Mouse (Mus musculus) CH12.LX (cell line): ENCODE measurements around the gene Prkci. TPM values are rescaled to one million over a fixed set of nuclear protein-coding genes. Genes with fewer than 3 reads are reported as not detected.
A peak's percentile ranks its signal among the peaks of the same experiment; 100 is the strongest.

Source experiments
- DNase-seq: peaks from one replicate; pipeline ENCODE4 v3.0.0-alpha.2; 2013; ENCODE audit errors: extremely low read depth
- H3K27ac ChIP-seq: 2 replicates; pipeline ENCODE4 v1.5.1; 2012; ENCODE audit warnings: low read depth, mild to moderate bottlenecking, control low read depth, moderate library complexity; ENCODE audit not compliant: insufficient read depth
- H3K27me3 ChIP-seq: replicated peaks from 2 replicates; pipeline ENCODE3; 2012; ENCODE audit warnings: inconsistent platforms
- H3K36me3 ChIP-seq, 2 experiments: replicated peaks in 1 of 2; 2 replicates each; pipeline versions ENCODE3 to v1.6.1; 2012; ENCODE audit warnings: inconsistent platforms in 1 of 2, low read length in 1 of 2, mild to moderate bottlenecking in 1 of 2, mixed read lengths in 1 of 2, moderate library complexity in 1 of 2; ENCODE audit not compliant: control insufficient read depth in 1 of 2, insufficient read depth in 1 of 2
- H3K4me1 ChIP-seq, 2 experiments: 2 replicates each; pipeline ENCODE4 v1.6.1; 2012; ENCODE audit warnings: inconsistent platforms in 1 of 2, moderate library complexity in 1 of 2; ENCODE audit not compliant: insufficient read depth in 2 of 2, control insufficient read depth in 1 of 2
- H3K4me2 ChIP-seq: 2 replicates; pipeline ENCODE4 v1.6.1; 2012; ENCODE audit warnings: low read depth, mild to moderate bottlenecking, control low read depth; ENCODE audit not compliant: poor library complexity, insufficient read depth, severe bottlenecking
- H3K4me3 ChIP-seq, 3 experiments: fragments of 150-350 bp in 1 of 3; sonication (generic) in 1 of 3; replicated peaks in 1 of 3; 2 replicates each; pipeline versions ENCODE3 to v1.5.1; 2011 to 2012; ENCODE audit warnings: low read depth in 2 of 3, low read length in 2 of 3, mild to moderate bottlenecking in 2 of 3, moderate library complexity in 2 of 3, control low read depth in 1 of 3, improper control_type of control experiment in 1 of 3, inconsistent platforms in 1 of 3, mixed read lengths in 1 of 3; ENCODE audit not compliant: poor library complexity in 1 of 3
- H3K79me2 ChIP-seq: replicated peaks from 2 replicates; pipeline ENCODE4 v1.6.1; 2012; ENCODE audit warnings: mild to moderate bottlenecking, moderate library complexity; ENCODE audit not compliant: control insufficient read depth, poor library complexity, insufficient read depth, severe bottlenecking; ENCODE audit errors: extremely low read depth
- H3K9ac ChIP-seq: 2 replicates; pipeline ENCODE4 v1.6.1; 2012; ENCODE audit warnings: low read depth, mild to moderate bottlenecking, control low read depth, moderate library complexity; ENCODE audit not compliant: insufficient read depth
- H3K9me3 ChIP-seq: replicated peaks from 2 replicates; pipeline ENCODE3; 2012; ENCODE audit warnings: low read length, inconsistent platforms, mixed read lengths
- BHLHE40 ChIP-seq: IDR thresholded peaks from 2 replicates; pipeline ENCODE4 v1.6.1; 2011; ENCODE audit warnings: mild to moderate bottlenecking, low read depth, low read length, improper control_type of control experiment
- CHD1 ChIP-seq: IDR thresholded peaks from 2 replicates; pipeline ENCODE4 v1.6.1; 2012; ENCODE audit warnings: low read depth, low read length, improper control_type of control experiment, inconsistent platforms
- CTCF ChIP-seq, 2 experiments: IDR thresholded peaks in 1 of 2; conservative IDR thresholded peaks in 1 of 2; 2 replicates each; pipeline ENCODE4 v1.5.1; 2011 to 2012; ENCODE audit warnings: low read depth in 2 of 2, low read length in 2 of 2, improper control_type of control experiment in 1 of 2, inconsistent platforms in 1 of 2, mild to moderate bottlenecking in 1 of 2, moderate library complexity in 1 of 2
- EP300 ChIP-seq: IDR thresholded peaks from 2 replicates; pipeline ENCODE4 v1.6.1; 2011; ENCODE audit warnings: low read length, improper control_type of control experiment
- ETS1 ChIP-seq: conservative IDR thresholded peaks from 2 replicates; pipeline ENCODE4 v1.6.1; 2012; ENCODE audit warnings: low read depth, mild to moderate bottlenecking, inconsistent platforms, low read length, improper control_type of control experiment, moderate library complexity
- HCFC1 ChIP-seq: IDR thresholded peaks from 2 replicates; pipeline ENCODE4 v1.6.1; 2012; ENCODE audit warnings: low read depth, mild to moderate bottlenecking, inconsistent platforms, low read length, improper control_type of control experiment
- KAT2A ChIP-seq: IDR thresholded peaks from 2 replicates; pipeline ENCODE4 v1.6.1; 2012; ENCODE audit warnings: low read length, improper control_type of control experiment, inconsistent platforms; ENCODE audit not compliant: insufficient replicate concordance
- MAX ChIP-seq: IDR thresholded peaks from 2 replicates; pipeline ENCODE4 v1.6.1; 2011; ENCODE audit warnings: low read length, improper control_type of control experiment
- MAZ ChIP-seq: IDR thresholded peaks from 2 replicates; pipeline ENCODE4 v1.6.1; 2012; ENCODE audit warnings: low read depth, mild to moderate bottlenecking, inconsistent platforms, low read length, improper control_type of control experiment, moderate library complexity
- MEF2A ChIP-seq: IDR thresholded peaks from 2 replicates; pipeline ENCODE4 v1.6.1; 2014; ENCODE audit warnings: low read depth, mild to moderate bottlenecking, inconsistent platforms, low read length, improper control_type of control experiment, borderline replicate concordance
- MXI1 ChIP-seq: IDR thresholded peaks from 2 replicates; pipeline ENCODE4 v1.6.1; 2011; ENCODE audit warnings: mild to moderate bottlenecking, low read depth, low read length, improper control_type of control experiment
- MYC ChIP-seq: IDR thresholded peaks from 2 replicates; pipeline ENCODE4 v1.6.1; 2011; ENCODE audit warnings: low read depth, mild to moderate bottlenecking, improper control_type of control experiment, low read length
- NELFE ChIP-seq: IDR thresholded peaks from 2 replicates; pipeline ENCODE4 v1.6.1; 2011; ENCODE audit warnings: low read depth, low read length, improper control_type of control experiment
- NRF1 ChIP-seq: IDR thresholded peaks from 2 replicates; pipeline ENCODE4 v1.6.1; 2014; ENCODE audit warnings: low read depth, mild to moderate bottlenecking, inconsistent platforms, low read length, improper control_type of control experiment, moderate library complexity
- POLR2A ChIP-seq: IDR thresholded peaks from 2 replicates; pipeline ENCODE4 v1.6.1; 2011; ENCODE audit warnings: low read depth, mild to moderate bottlenecking, improper control_type of control experiment, low read length
- POLR2AphosphoS2 ChIP-seq: IDR thresholded peaks from 2 replicates; pipeline ENCODE4 v1.6.1; 2011; ENCODE audit warnings: low read depth, low read length, improper control_type of control experiment
- RAD21 ChIP-seq: IDR thresholded peaks from 2 replicates; pipeline ENCODE4 v1.6.1; 2011; ENCODE audit warnings: low read depth, mild to moderate bottlenecking, low read length, improper control_type of control experiment, moderate library complexity
- SIN3A ChIP-seq: IDR thresholded peaks from 2 replicates; pipeline ENCODE4 v1.6.1; 2012; ENCODE audit warnings: low read length, improper control_type of control experiment, inconsistent platforms
- SMC3 ChIP-seq: IDR thresholded peaks from 2 replicates; pipeline ENCODE4 v1.6.1; 2011; ENCODE audit warnings: low read depth, low read length, improper control_type of control experiment
- TBP ChIP-seq: conservative IDR thresholded peaks from 2 replicates; pipeline ENCODE4 v1.6.1; 2011; ENCODE audit warnings: low read depth, low read length, improper control_type of control experiment
- TCF12 ChIP-seq: IDR thresholded peaks from 2 replicates; pipeline ENCODE4 v1.6.1; 2014; ENCODE audit warnings: low read depth, mild to moderate bottlenecking, inconsistent platforms, low read length, improper control_type of control experiment
- UBTF ChIP-seq: IDR thresholded peaks from 2 replicates; pipeline ENCODE4 v1.6.1; 2012; ENCODE audit warnings: low read depth, mild to moderate bottlenecking, inconsistent platforms, low read length, improper control_type of control experiment, moderate library complexity
- ZC3H11A ChIP-seq: IDR thresholded peaks from 2 replicates; pipeline ENCODE4 v1.6.1; 2012; ENCODE audit warnings: low read depth, mild to moderate bottlenecking, inconsistent platforms, low read length, improper control_type of control experiment
- ZMIZ1 ChIP-seq: IDR thresholded peaks from 2 replicates; pipeline ENCODE4 v1.6.1; 2012; ENCODE audit warnings: low read depth, mild to moderate bottlenecking, inconsistent platforms, low read length, improper control_type of control experiment
- ZNF384 ChIP-seq: IDR thresholded peaks from 2 replicates; pipeline ENCODE4 v1.6.1; 2012; ENCODE audit warnings: low read depth, low read length, improper control_type of control experiment, inconsistent platforms
- dilution Hi-C: fragments of 300-500 bp; cut with MboI; formaldehyde crosslinking; loops from 2 replicates; pipeline ENCODE4 v1.14.3; 2020; ENCODE audit warnings: low sequenced_read_pairs; ENCODE audit not compliant: extremely low pct_unique_long_range_greater_than_20kb, extremely low pct_ligation_motif_present
- in situ Hi-C: fragments of 300-500 bp; cut with MboI; formaldehyde crosslinking; loops from 3 replicates; pipeline ENCODE4 v1.14.3; 2019; ENCODE audit warnings: low sequenced_read_pairs, low pct_ligation_motif_present, low pct_unique_long_range_greater_than_20kb, mixed read lengths
- polyA plus RNA-seq: library from polyadenylated mRNA; unstranded; fragments of >175 nt; gene quantifications from 2 replicates; pipeline ENCODE4 v1.2.1, GENCODE M21; 2012; ENCODE audit warnings: low read depth; ENCODE audit not compliant: insufficient read length
- total RNA-seq, 2 experiments: library from RNA; depleted of rRNA; stranded (reverse); fragments of 300-350 nt in 1 of 2; fragments of >200 nt in 1 of 2; gene quantifications; 2 replicates each; pipeline ENCODE4 v1.2.3; 2012 to 2014

The Prkci gene
- total and polyA plus RNA-seq, 3 experiments = 14.8 to 17.1 (median 16.7) TPM

- TF ChIP-seq NRF1 = peak; percentile 75
- no peak; the same call in none of the 2 replicates for TF ChIP-seq POLR2A
- peak; percentile 55; the same call in 1 of the 2 replicates for TF ChIP-seq MEF2A
- TF ChIP-seq TCF12 = peak; percentile 40; the same call in 1 of the 2 replicates
- no peak for TF ChIP-seq KAT2A
- no peak for TF ChIP-seq ZC3H11A
- TF ChIP-seq ZMIZ1 = peak; percentile 59; the same call in 1 of the 2 replicates
- TF ChIP-seq RAD21 = no peak; the same call in 1 of the 2 replicates
- no peak for TF ChIP-seq MAX
- TF ChIP-seq MYC = 0 out of 2 replicates have a peak, but pooled peaks have one; percentile 23
- peak; percentile 42; the same call in 1 of the 2 replicates for TF ChIP-seq UBTF
- TF ChIP-seq CTCF (conservative IDR thresholded peaks at IDR 0.05 in 1 of 2, IDR thresholded peaks at IDR 0.05 in 1 of 2; ENCODE audit: low read depth in 2 of 2, low read length in 2 of 2) = 0 out of 4 replicates have a peak, but pooled peaks of 1 of the 2 experiments have one; percentile 15
- peak; percentile 9; the same call in 1 of the 2 replicates for TF ChIP-seq HCFC1
- 0 out of 2 replicates have a peak, but pooled peaks have one; percentile 63 for TF ChIP-seq MXI1
- peak; percentile 82 for TF ChIP-seq BHLHE40
These were observed 100.1 kb downstream of the Prkci start (continued) for GRCm38 (mm10) chr3:31095491-31096154.

DNA sequence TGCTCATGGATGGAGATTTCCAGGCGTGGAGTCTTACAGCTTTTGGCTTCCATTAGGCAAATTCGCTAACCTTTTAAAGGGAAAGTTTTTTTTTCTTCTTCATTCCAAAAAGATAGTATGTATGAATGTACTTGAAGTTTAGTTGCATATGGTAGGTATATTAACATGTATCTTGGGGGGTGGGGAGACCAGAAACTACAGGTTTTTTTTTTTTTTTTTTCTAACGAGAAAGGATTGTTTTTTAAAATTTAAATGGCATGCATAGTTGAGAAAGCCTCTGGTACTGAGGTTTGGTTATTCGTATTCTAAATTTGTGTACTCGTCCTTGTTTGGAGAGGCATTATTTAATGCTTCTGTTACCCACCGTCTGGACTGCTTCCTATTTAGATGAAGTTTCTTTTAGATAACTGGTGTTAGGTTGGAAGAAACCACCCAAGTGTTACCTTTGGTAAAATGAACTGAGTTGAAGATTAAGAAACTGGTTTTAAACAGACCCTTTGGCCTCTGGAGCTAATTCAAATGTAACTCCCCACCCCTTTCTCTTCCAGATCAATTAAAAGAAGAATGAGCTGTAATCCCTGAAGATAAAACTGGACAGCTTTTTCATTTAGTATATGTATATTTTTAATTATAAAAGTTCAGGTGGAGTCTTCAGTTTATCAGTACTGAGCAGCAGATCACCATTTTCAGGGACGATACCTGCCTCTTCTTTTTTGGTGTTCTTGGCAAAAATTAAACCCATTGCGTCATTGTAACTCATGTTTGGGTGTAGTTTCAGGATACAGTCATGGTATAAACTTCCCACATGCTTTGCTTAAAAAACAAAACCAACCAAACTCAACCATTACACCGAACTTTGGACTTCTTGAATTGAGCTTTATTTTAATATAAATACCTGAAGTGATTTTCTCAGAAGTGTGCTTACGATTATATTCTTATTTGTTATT, 100.9 kb downstream of the Prkci start:
- in situ Hi-C loops (no loop called here), dilution Hi-C loops (no loop called here)
- Histone ChIP-seq H3K4me3 (peak overlapping the region; percentile 60 to 94 (median 83)), H3K27ac (peak overlapping the region; percentile 85; the same call in 1 of the 2 replicates), H3K79me2 (peaks cover 25% of the 10 kb centered on the region)
- TF ChIP-seq EP300 (no peak), MEF2A (no peak), TBP (0 out of 2 replicates have a peak, but pooled peaks have one; percentile 2), UBTF (no peak; the same call in 1 of the 2 replicates), POLR2A (no peak), CTCF (conservative IDR thresholded peaks at IDR 0.05 in 1 of 2, IDR thresholded peaks at IDR 0.05 in 1 of 2; ENCODE audit: low read depth in 2 of 2, low read length in 2 of 2) (no peak), NELFE (no peak), SIN3A (peak; percentile 78), SMC3 (no peak), POLR2AphosphoS2 (no peak), MXI1 (no peak), ZNF384 (peak; percentile 89), ETS1 (peak; percentile 38; the same call in 1 of the 2 replicates), ZC3H11A (no peak), CHD1 (no peak), MAZ (no peak), NRF1 (no peak)
- TF ChIP-seq, all 38 proteins: peak for 4
- peak overlapping the region; percentile 78 for H3K9ac ChIP-seq
- peaks cover 0 to 7% of the 10 kb centered on the region in 2 experiments for H3K36me3 ChIP-seq
- no peaks in the 10 kb centered on the region for H3K9me3 ChIP-seq
- H3K4me2 ChIP-seq = peak overlapping the region; percentile 85; the same call in 1 of the 2 replicates
- H3K4me1 ChIP-seq = peaks cover 4 to 64% of the 10 kb centered on the region in 2 experiments; a peak in 3 of 4 replicates
- no peak for DNase-seq
- no peaks in the 10 kb centered on the region for H3K27me3 ChIP-seq
